Mouse (Mus musculus) liver, adult 2 months (tissue): Measurements from ENCODE around the gene Zbtb42. TPM values are rescaled to one million over a fixed set of nuclear protein-coding genes. Genes with fewer than 3 reads are reported as not detected.
A peak's percentile ranks its signal among the peaks of the same experiment; 100 is the strongest.

ENCODE experiments used
- DNase-seq: peaks from one replicate; pipeline ENCODE4 v3.0.0-alpha.2; 2011; ENCODE audit warnings: low read depth, low spot score; ENCODE audit errors: extremely low read depth
- H3K27ac ChIP-seq: fragments of 200-500 bp; replicated peaks from 2 replicates; pipeline ENCODE4 v1.5.1; 2012; ENCODE audit warnings: low read depth, mild to moderate bottlenecking, control low read depth, inconsistent platforms, low read length; ENCODE audit not compliant: insufficient read depth
- H3K27me3 ChIP-seq: fragments of 200-500 bp; 2 replicates; pipeline ENCODE4 v1.6.1; 2012; ENCODE audit warnings: mild to moderate bottlenecking, moderate library complexity, low read length, inconsistent platforms; ENCODE audit not compliant: control insufficient read depth, insufficient read depth
- H3K36me3 ChIP-seq: fragments of 200-500 bp; 2 replicates; pipeline ENCODE4 v1.6.1; 2012; ENCODE audit warnings: low read length, inconsistent platforms; ENCODE audit not compliant: control insufficient read depth, insufficient read depth
- H3K4me1 ChIP-seq: fragments of 200-500 bp; 2 replicates; pipeline ENCODE4 v1.6.1; 2011; ENCODE audit warnings: low read length; ENCODE audit not compliant: control insufficient read depth, insufficient read depth
- H3K4me3 ChIP-seq: fragments of 200-500 bp; 2 replicates; pipeline ENCODE4 v1.5.1; 2011; ENCODE audit warnings: low read depth, mild to moderate bottlenecking, control low read depth, low read length, moderate library complexity; ENCODE audit not compliant: insufficient read depth
- H3K79me2 ChIP-seq: fragments of 200-500 bp; 2 replicates; pipeline ENCODE4 v1.6.1; 2012; ENCODE audit warnings: inconsistent platforms, mild to moderate bottlenecking, low read length, moderate library complexity; ENCODE audit not compliant: control insufficient read depth, insufficient read depth
- H3K9ac ChIP-seq: fragments of 200-500 bp; 2 replicates; pipeline ENCODE4 v1.6.1; 2012; ENCODE audit warnings: low read depth, mild to moderate bottlenecking, control low read depth, inconsistent platforms, low read length
- CTCF ChIP-seq: fragments of 200-500 bp; IDR thresholded peaks from 2 replicates; pipeline ENCODE4 v1.5.1; 2011; ENCODE audit warnings: low read depth, low read length, control low read depth
- POLR2A ChIP-seq: fragments of 200-500 bp; IDR thresholded peaks from 2 replicates; pipeline ENCODE4 v1.6.1; 2011; ENCODE audit warnings: low read length, control low read depth; ENCODE audit not compliant: insufficient read depth; ENCODE audit errors: extremely low read depth
- WGBS: fragments of 180-500 bp; shearing (Covaris S2); methylation state at CpG from one replicate; pipeline ENCODE4 v1.1.7; 2018; 5-methylcytosine and 5-hydroxymethylcytosine counted together
- polyA plus RNA-seq: library from polyadenylated mRNA; depleted of rRNA; stranded (reverse); fragments of >200 nt; gene quantifications from 2 replicates; pipeline ENCODE4 v1.2.3, GENCODE M21; 2012
- total RNA-seq: library from RNA; depleted of rRNA; stranded (reverse); fragments of >200 nt; gene quantifications from 2 replicates; pipeline ENCODE4 v1.2.3, GENCODE M21; 2014

Gene Zbtb42
- total and polyA plus RNA-seq, 2 experiments = 0.83 to 7.9 TPM

- H3K36me3 ChIP-seq = no peaks in the 10 kb centered on the region
- H3K4me3 ChIP-seq = peak overlapping the region; percentile 93
- WGBS = 10% methylated on average over 84 of the region's 87 CpGs
- DNase-seq = no peak
- H3K4me1 ChIP-seq = peaks cover 10% of the 10 kb centered on the region
- no peaks in the 10 kb centered on the region for H3K27me3 ChIP-seq
- H3K79me2 ChIP-seq = no peaks in the 10 kb centered on the region
- H3K27ac ChIP-seq = peak overlapping the region; percentile 80; the same call in 1 of the 2 replicates
- H3K9ac ChIP-seq = peak overlapping the region; percentile 95
- TF ChIP-seq POLR2A = no peak
- TF ChIP-seq CTCF = no peak
Measured at GRCm38 (mm10) chr12:112679027-112679996, 684 bp downstream of the Zbtb42 start.

- TF ChIP-seq CTCF (no peak), POLR2A (no peak)
- H3K9ac ChIP-seq = no peak overlapping the region
- H3K4me1 ChIP-seq = peaks cover 1% of the 10 kb centered on the region; the same call in 1 of the 2 replicates
- no peaks in the 10 kb centered on the region for H3K79me2 ChIP-seq
- H3K36me3 ChIP-seq = no peaks in the 10 kb centered on the region
- H3K4me3 ChIP-seq = no peak overlapping the region
- H3K27me3 ChIP-seq = no peaks in the 10 kb centered on the region
- DNase-seq = no peak
- no peak overlapping the region for H3K27ac ChIP-seq
- WGBS = 81% methylated on average over 7 of the region's 7 CpGs
Measured at GRCm38 (mm10) chr12:112683351-112683750, 4.7 kb downstream of the Zbtb42 start.

- 14% methylated on average over 15 of the region's 15 CpGs for WGBS
- peak; percentile 59 for DNase-seq
- no peaks in the 10 kb centered on the region for H3K79me2 ChIP-seq
- no peaks in the 10 kb centered on the region for H3K27me3 ChIP-seq
- H3K27ac ChIP-seq = no peak overlapping the region
- peaks cover 5% of the 10 kb centered on the region; the same call in 1 of the 2 replicates for H3K4me1 ChIP-seq
- TF ChIP-seq CTCF (no peak), POLR2A (no peak)
- H3K36me3 ChIP-seq = no peaks in the 10 kb centered on the region
- H3K9ac ChIP-seq = no peak overlapping the region
- H3K4me3 ChIP-seq = no peak overlapping the region
Measured at GRCm38 (mm10) chr12:112688458-112688857, 9.8 kb downstream of the Zbtb42 start.

- Histone ChIP-seq H3K36me3 (no peaks in the 10 kb centered on the region), H3K27ac (peak overlapping the region; percentile 65), H3K4me1 (peaks cover 10% of the 10 kb centered on the region), H3K27me3 (no peaks in the 10 kb centered on the region), H3K4me3 (peak overlapping the region; percentile 73), H3K9ac (peak overlapping the region; percentile 89), H3K79me2 (peaks cover 3% of the 10 kb centered on the region; the same call in 1 of the 2 replicates)
- peak; percentile 78 for DNase-seq
- TF ChIP-seq POLR2A (peak; percentile 89), CTCF (no peak; the same call in 1 of the 2 replicates)
- 2% methylated on average over 54 of the region's 54 CpGs for WGBS
Measured at GRCm38 (mm10) chr12:112693185-112694126, 14.8 kb downstream of the Zbtb42 start.

GRCm38 (mm10) chr12:112694127-112694475, 15.5 kb downstream of the Zbtb42 start:
- no peak overlapping the region; the same call in 1 of the 2 replicates for H3K9ac ChIP-seq
- WGBS = 79% methylated on average over 10 of the region's 10 CpGs
- TF ChIP-seq POLR2A (no peak), CTCF (no peak)
- H3K4me1 ChIP-seq = peaks cover 8% of the 10 kb centered on the region
- peaks cover 3% of the 10 kb centered on the region; the same call in 1 of the 2 replicates for H3K79me2 ChIP-seq
- 0 out of 2 replicates have a peak overlapping the region, but pooled peaks have one; percentile 73 for H3K4me3 ChIP-seq
- no peak overlapping the region for H3K27ac ChIP-seq
- DNase-seq = no peak
- H3K36me3 ChIP-seq = no peaks in the 10 kb centered on the region
- no peaks in the 10 kb centered on the region for H3K27me3 ChIP-seq
